Mouse (Mus musculus) layer of hippocampus, adult 2 months (tissue): ENCODE data around the gene Mrpl49. TPM values are rescaled to one million over a fixed set of nuclear protein-coding genes. Genes with fewer than 3 reads are reported as not detected.

ENCODE experiments used
- DNase-seq, 2 experiments: peaks; one replicate each; pipeline ENCODE4 v3.0.0; 2022; ENCODE audit warnings: low spot score in 2 of 2
- H3K27ac ChIP-seq: fragments of 200-600 bp; 2 replicates; pipeline ENCODE4 v1.8.1; 2022
- H3K4me3 ChIP-seq: fragments of 200-600 bp; 2 replicates; pipeline ENCODE4 v1.8.1; 2022; ENCODE audit warnings: mild to moderate bottlenecking
- CTCF ChIP-seq: fragments of 200-600 bp; conservative IDR thresholded peaks from 2 replicates; pipeline ENCODE4 v1.8.1; 2022; ENCODE audit warnings: antibody characterized with exemption, mild to moderate bottlenecking, moderate library complexity
- microRNA-seq, 2 experiments: library from miRNA; unstranded; fragments of <30 nt; microRNA quantifications; one replicate each; pipeline ENCODE4 v1.2.0; 2021
- total RNA-seq, 2 experiments: library from RNA; stranded (reverse); gene quantifications; 2 replicates each; pipeline ENCODE4 v1.2.3; 2021

Mrpl49 gene
- total RNA-seq, 2 experiments from 2014 or later: 42.8 to 49.6 TPM

DNA sequence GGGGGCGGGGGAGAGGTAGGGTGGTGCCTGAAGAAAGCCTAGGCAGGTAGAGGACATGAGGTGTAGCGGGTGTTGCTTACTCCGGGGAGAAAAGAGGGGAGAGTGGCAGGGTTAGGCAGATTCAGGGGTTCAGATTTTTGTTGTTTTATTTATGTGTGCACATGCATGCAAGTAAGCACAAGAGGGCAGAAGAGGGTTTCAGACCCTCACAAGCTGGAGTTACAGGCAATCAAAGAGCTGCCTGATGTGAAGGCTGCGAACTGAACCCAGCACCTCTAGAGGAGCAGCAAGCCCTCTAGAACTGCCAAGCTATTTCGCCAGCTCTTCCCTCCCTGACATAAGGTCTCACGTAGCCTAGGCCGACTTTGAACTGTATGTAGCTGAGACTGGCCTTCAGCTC is 41.1 kb downstream of the Mrpl49 start:
- no peak for DNase-seq
- H3K4me3 ChIP-seq: peak overlapping the region; percentile 70
- peak; percentile 65 for TF ChIP-seq CTCF
- peak overlapping the region; percentile 36; the same call in 1 of the 2 replicates for H3K27ac ChIP-seq

DNA sequence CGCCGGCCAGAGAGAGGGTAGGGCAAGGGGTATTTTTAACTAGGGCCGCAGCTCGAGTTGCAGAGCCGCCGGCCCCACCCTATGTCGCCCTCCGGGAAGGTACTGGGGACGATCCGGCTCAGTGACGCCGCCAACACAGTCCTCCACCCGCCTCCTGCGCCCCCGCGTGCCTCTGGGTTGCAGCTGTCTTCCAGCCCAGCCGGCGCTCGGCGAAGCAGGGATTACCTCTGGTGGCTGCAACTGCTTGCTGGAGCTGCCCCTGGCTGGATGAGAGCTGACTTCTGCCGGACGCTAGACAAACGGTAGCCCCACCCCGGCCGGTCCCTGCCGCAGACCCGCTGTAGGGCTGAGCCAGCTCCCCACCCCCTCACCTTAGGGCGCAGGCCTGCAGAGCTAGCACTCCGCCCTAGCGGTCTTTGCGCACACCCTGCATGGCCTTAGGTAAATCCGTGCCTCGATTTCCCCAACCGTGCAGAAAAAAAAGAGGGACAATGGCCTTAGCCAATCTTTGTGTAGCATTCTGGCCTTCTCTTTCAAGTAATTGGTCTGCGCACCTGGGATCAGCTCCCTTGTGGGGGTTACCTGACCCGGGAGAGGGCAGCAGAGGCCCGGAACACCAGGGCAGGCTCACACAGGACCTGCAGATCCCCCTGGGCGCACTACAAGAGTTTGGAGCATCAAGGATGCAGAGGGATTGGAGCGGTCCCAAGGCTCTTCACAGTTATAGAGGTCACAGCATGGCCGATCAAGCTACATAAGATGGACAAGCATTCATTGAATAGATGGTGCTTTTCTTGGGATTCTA is 41.9 kb downstream of the Mrpl49 start, which contains the start of gene Capn1:
TSS of gene Capn1 (minus strand) at position 387 of the 805 bp plus-strand sequence.
- Histone ChIP-seq H3K4me3 (peak within 1 kb of the TSS; percentile 70), H3K27ac (peak within 1 kb of the TSS; percentile 93)
- DNase-seq: peak; percentile 35 to 66
- TF ChIP-seq CTCF: peak; percentile 56

DNA sequence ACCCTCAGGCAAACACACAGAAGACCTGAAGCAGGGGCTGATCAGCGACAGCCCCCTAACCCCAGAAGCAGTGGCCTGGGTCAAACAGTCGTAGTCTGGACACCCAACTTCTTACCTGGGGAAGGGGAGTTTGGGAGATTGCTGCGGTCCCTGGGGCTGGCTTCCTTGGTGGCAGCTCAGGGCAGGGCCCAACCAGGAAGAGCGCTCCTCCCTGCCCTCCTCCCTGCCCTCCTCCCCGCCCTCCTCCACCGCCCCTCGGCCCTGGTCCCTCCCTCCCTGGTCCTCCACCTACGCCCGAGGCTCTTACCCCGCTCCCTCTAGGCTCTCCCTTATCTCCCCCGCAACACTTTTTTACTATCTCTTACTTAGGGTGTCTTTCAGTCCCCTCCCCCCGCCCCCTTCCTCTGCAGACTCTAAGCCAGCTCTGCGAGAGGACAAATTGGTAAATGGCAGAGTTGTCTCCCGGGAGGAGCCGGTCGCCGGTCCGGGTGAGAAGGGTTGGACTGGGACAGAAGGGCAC is 42.5 kb downstream of the Mrpl49 start:
- peak overlapping the region; percentile 93 for H3K27ac ChIP-seq
- no peak for TF ChIP-seq CTCF
- no peak for DNase-seq
- H3K4me3 ChIP-seq: peak overlapping the region; percentile 70

DNA sequence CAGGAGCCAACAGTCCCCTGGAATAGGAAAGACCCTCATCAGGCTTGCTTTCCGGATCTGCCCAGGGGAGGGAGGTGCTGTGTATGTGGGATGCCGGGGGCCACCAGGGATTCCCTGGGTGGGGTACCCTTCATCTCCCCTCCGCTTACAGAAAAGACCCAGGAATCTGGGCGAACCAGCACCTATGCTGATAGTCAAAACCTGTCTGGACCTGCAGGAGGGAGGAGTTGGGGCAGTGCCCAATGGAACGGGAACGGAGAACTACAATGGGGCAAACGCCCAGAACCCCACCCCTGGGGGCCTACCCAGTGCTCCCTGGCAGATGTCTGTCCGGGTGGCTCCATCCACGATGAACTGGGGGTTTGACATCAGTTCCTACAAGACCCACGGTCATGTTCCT is 43.9 kb downstream of the Mrpl49 start:
- no peak overlapping the region for H3K4me3 ChIP-seq
- H3K27ac ChIP-seq: no peak overlapping the region
- no peak for DNase-seq
- no peak for TF ChIP-seq CTCF

DNA sequence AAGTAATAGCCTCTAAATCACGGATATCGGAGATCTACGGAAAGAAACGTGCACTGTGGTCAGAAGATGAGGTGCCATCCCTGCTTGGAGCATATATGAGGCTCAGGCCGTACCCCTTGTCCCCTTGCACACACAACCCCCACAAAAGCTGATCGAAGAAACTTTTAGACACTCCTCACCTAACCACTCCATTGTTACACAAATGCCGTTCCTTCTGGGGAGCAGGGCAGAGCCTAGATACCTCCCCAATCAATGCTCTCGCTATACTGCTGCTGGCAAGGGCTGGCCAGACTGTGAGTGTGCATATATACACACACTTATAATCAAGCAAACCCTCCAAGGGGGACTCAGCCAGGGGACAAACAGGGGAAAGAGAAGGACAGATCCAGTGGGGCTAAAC is 48.4 kb downstream of the Mrpl49 start:
- Histone ChIP-seq H3K4me3 (no peak overlapping the region), H3K27ac (no peak overlapping the region)
- DNase-seq: no peak
- no peak for TF ChIP-seq CTCF

DNA sequence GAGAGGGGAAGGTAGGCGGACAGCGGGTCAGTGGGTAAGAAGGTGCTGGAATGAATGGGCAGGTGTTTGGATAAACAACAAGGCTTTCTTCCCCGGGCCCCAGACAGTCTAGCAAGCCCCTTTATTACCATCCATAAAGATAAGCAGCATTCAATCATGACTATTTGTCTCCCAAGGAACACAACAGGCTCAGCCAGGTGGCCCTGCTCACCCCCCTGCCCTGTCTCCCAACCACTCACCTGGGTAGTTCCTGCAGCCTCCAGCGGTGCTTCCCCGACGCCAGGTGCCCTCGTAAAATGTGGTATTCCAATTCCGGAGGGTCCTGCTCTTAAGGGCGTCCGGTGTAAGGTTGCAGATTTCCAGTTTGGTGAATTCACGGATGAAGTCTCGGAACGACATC is 50.6 kb downstream of the Mrpl49 start:
- DNase-seq: no peak
- H3K4me3 ChIP-seq: no peak overlapping the region
- no peak overlapping the region for H3K27ac ChIP-seq
- TF ChIP-seq CTCF: no peak

DNA sequence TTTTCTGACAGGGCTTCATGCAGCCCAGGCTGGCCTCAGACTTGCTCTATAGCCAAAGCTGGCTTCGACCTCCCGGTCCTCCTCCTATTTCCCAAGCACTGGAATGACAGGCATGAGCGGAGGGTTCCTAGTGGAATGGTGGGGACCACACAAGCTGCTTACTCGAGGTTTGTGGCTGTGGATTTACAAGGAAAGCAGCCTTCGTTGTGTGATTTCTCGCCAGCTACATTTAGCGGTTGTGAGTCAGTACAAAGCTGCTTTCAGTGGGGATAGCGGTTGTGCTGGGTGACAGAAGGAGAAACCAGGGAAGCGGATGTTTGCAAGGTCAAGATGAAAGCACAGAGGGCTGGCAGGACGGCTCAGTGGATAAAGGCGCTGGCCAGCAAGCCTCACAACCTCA is 52.0 kb downstream of the Mrpl49 start:
- Histone ChIP-seq H3K27ac (no peak overlapping the region), H3K4me3 (no peak overlapping the region)
- TF ChIP-seq CTCF: no peak
- no peak for DNase-seq

Small RNA genes within 50 kb of the gene (microRNA-seq; reads per million reads assigned to microRNA genes)
- gene Mir6988: 1.6 to 4.4 reads per million in 2 experiments

Other genes starting within 250 kb of the Mrpl49 start
- 10 to 100 TPM in 1 of 2 experiments, 1 to 10 TPM in 1; 9.5 to 10.6 TPM for gene Frmd8, start 182.5 kb downstream of the Mrpl49 start, total RNA-seq
- 1 to 10 TPM; 3.5 to 3.6 TPM for gene Slc25a45, start 180.0 kb downstream of the Mrpl49 start, total RNA-seq
- 1 to 10 TPM; 2.5 to 3.2 TPM for gene Tigd3, start 163.6 kb downstream of the Mrpl49 start, total RNA-seq
- 10 to 100 TPM; 94.1 to 95.3 TPM for gene Dpf2, start 144.8 kb downstream of the Mrpl49 start, total RNA-seq
- 1 to 10 TPM; 3.4 to 3.8 TPM for gene Cdc42ep2, start 133.0 kb downstream of the Mrpl49 start, total RNA-seq
- 1 to 10 TPM; 6.2 to 6.6 TPM for gene Pola2, start 93.6 kb downstream of the Mrpl49 start, total RNA-seq
- gene Slc22a20, start 71.6 kb downstream of the Mrpl49 start, total RNA-seq: not detected
- 10 to 100 TPM; 28.2 to 29.9 TPM for gene Capn1, start 41.9 kb downstream of the Mrpl49 start, total RNA-seq
- 10 to 100 TPM; 42.0 to 45.1 TPM for gene Syvn1, start 11.2 kb downstream of the Mrpl49 start, total RNA-seq
- 100 to 1,000 TPM; 676 to 714 TPM for gene Fau, start 59 bp upstream of the Mrpl49 start, total RNA-seq
- gene Znhit2, start 3.4 kb upstream of the Mrpl49 start, total RNA-seq: 10 to 100 TPM; 39.0 to 42.5 TPM
- gene Tm7sf2, start 10.6 kb upstream of the Mrpl49 start, total RNA-seq: 10 to 100 TPM; 25.3 to 26.0 TPM
- gene Vps51, start 19.4 kb upstream of the Mrpl49 start, total RNA-seq: 100 to 1,000 TPM in 1 of 2 experiments, 10 to 100 TPM in 1; 96.5 to 103 TPM
- not detected for gene Tmem262, start 22.2 kb upstream of the Mrpl49 start, total RNA-seq
- gene Gm28374, start 24.5 kb upstream of the Mrpl49 start, total RNA-seq: not detected
- 10 to 100 TPM; 40.1 to 44.0 TPM for gene Zfpl1, start 27.2 kb upstream of the Mrpl49 start, total RNA-seq
- gene Cdca5, start 27.2 kb upstream of the Mrpl49 start, total RNA-seq: under 1 TPM; 0.23 to 0.27 TPM
- not detected for gene AC131692.1, start 36.6 kb upstream of the Mrpl49 start, total RNA-seq
- gene Naaladl1, start 48.0 kb upstream of the Mrpl49 start, total RNA-seq: under 1 TPM in 1 of 2 experiments, not detected in 1; 0.17 TPM
- gene Sac3d1, start 60.9 kb upstream of the Mrpl49 start, total RNA-seq: 10 to 100 TPM; 14.0 to 15.0 TPM
- 10 to 100 TPM; 43.5 to 46.0 TPM for gene Snx15, start 70.5 kb upstream of the Mrpl49 start, total RNA-seq
- under 1 TPM in 1 of 2 experiments, not detected in 1; 0.29 TPM for gene Batf2, start 83.2 kb upstream of the Mrpl49 start, total RNA-seq
- gene Arl2, start 83.8 kb upstream of the Mrpl49 start, total RNA-seq: 10 to 100 TPM; 72.1 to 76.9 TPM
- not detected for gene Majin, start 126.6 kb upstream of the Mrpl49 start, total RNA-seq
- gene Gpha2, start 168.6 kb upstream of the Mrpl49 start, total RNA-seq: not detected
- 100 to 1,000 TPM; 127 to 137 TPM for gene Ppp2r5b, start 178.1 kb upstream of the Mrpl49 start, total RNA-seq
- 10 to 100 TPM; 32.5 to 39.0 TPM for gene Atg2a, start 183.9 kb upstream of the Mrpl49 start, total RNA-seq
- gene Ehd1, start 218.9 kb upstream of the Mrpl49 start, total RNA-seq: 10 to 100 TPM; 80.2 to 82.3 TPM
- 1 to 10 TPM; 5.0 to 5.6 TPM for gene Cdc42bpg, start 248.7 kb upstream of the Mrpl49 start, total RNA-seq